7 mouse cellular contexts compared by ENCODE assay signal in genomic region chr17:12769380-12769921, GRCm38 (mm10). TPM values are rescaled to one million over a fixed set of nuclear protein-coding genes. Genes with fewer than 3 reads are reported as not detected.
DNase-seq lines count a peak whose midpoint lies in the region; ATAC-seq and TF ChIP-seq lines count a peak whose summit lies in the region.

TSS of gene Igf2r (minus strand) at chr17:12769664.

- peak; percentile 83 for DNase-seq in adrenal gland, adult 2 months
- DNase-seq in embryo, embryonic 11.5 days (ENCODE audit: low read depth, low spot score): peak; percentile 79
- DNase-seq in gastrocnemius, postnatal 4 days (ENCODE audit: low spot score in 2 of 2): peak; percentile 56 to 77
- DNase-seq in left cerebral cortex, postnatal 36 days (ENCODE audit: low spot score in 2 of 2): peak; percentile 81 to 88
- peak; percentile 88 for DNase-seq in midbrain, embryonic 10.5 days (ENCODE audit: low spot score)
- peak; percentile 88 for DNase-seq in right cerebral cortex, postnatal 4 days

- TF ChIP-seq CTCF in intestine, postnatal 0 days (IDR thresholded peaks at IDR 0.05; ENCODE audit: low read depth): no peak; the same call in 1 of the 2 replicates

- H3K27me3 ChIP-seq in intestine, postnatal 0 days (replicated peaks; ENCODE audit: control insufficient read depth, insufficient read depth, low read length): no peaks in the 10 kb centered on the region
- peaks cover 15% of the 10 kb centered on the region for H3K27me3 ChIP-seq in midbrain, embryonic 10.5 days (ENCODE audit: low read depth, poor library complexity, severe bottlenecking)

- H3K9ac ChIP-seq in intestine, postnatal 0 days (ENCODE audit: low read depth, low read length): peak within 1 kb of the TSS; percentile 75

- intact Hi-C loops in left cerebral cortex, postnatal 36 days (cut with DNase I): no loop called here

- H3K9me3 ChIP-seq in intestine, postnatal 0 days (ENCODE audit: control insufficient read depth): no peaks in the 10 kb centered on the region
- peaks cover 4% of the 10 kb centered on the region; the same call in 1 of the 2 replicates for H3K9me3 ChIP-seq in midbrain, embryonic 10.5 days (replicated peaks)

- H3K4me3 ChIP-seq in intestine, postnatal 0 days (ENCODE audit: low read depth, low read length): peak within 1 kb of the TSS; percentile 62
- H3K4me3 ChIP-seq in midbrain, embryonic 10.5 days: peak within 1 kb of the TSS; percentile 88

- H3K4me2 ChIP-seq in intestine, postnatal 0 days (replicated peaks; ENCODE audit: low read depth): peak within 1 kb of the TSS; percentile 68

- no peaks in the 10 kb centered on the region for H3K4me1 ChIP-seq in intestine, postnatal 0 days (replicated peaks; ENCODE audit: control insufficient read depth, insufficient read depth, low read length)
- peaks cover 37% of the 10 kb centered on the region for H3K4me1 ChIP-seq in midbrain, embryonic 10.5 days

- peaks cover 13% of the 10 kb centered on the region; the same call in 1 of the 2 replicates for H3K36me3 ChIP-seq in intestine, postnatal 0 days (ENCODE audit: control insufficient read depth, insufficient read depth)
- peaks cover 1% of the 10 kb centered on the region; the same call in 1 of the 2 replicates for H3K36me3 ChIP-seq in midbrain, embryonic 10.5 days

- 52% methylated on average over 67 of the region's 67 CpGs for WGBS in intestine, postnatal 0 days
- 9% methylated on average over 65 of the region's 67 CpGs for WGBS in midbrain, embryonic 10.5 days

- peak within 1 kb of the TSS; percentile 81 for H3K27ac ChIP-seq in intestine, postnatal 0 days (ENCODE audit: low read depth, low read length)
- peak within 1 kb of the TSS; percentile 91 for H3K27ac ChIP-seq in midbrain, embryonic 10.5 days (replicated peaks)

- ATAC-seq in intestine, postnatal 0 days: peak; percentile 87

RNA-seq across cellular contexts. Expression of gene Igf2r, which starts in this region (rescaled TPM):
- total RNA-seq in adrenal gland, adult 2 months (2021): 10 to 100 TPM; 66.8 to 74.7 TPM
- polyA plus RNA-seq in adrenal gland, adult 2 months (2012; rRNA removed): 21.9 and 23.2 TPM in 2 replicates
- total RNA-seq in gastrocnemius, postnatal 4 days (2021): 100 to 1,000 TPM; 178 to 206 TPM
- polyA plus RNA-seq in intestine, postnatal 0 days (2015; fragmentation: Nextera tagmentation; extraction: Ambion mirVana): 25.1 and 28.7 TPM in 2 replicates
- 10 to 100 TPM; 27.0 to 27.7 TPM for total RNA-seq in left cerebral cortex, postnatal 36 days (2021)
- polyA plus RNA-seq in midbrain, embryonic 10.5 days (2016; fragmentation: Nextera tagmentation; extraction: Ambion mirVana): 16.3 and 18.0 TPM in 2 replicates

Comparison
In these comparisons a context has a peak if more than half of its experiments do, and no peak if none do; other contexts are left out.
1. Peak in every context shown above with its lines: DNase-seq, ATAC-seq, H3K4me3 ChIP-seq and H3K27ac ChIP-seq.